Mouse (Mus musculus) lung, postnatal 0 days (tissue): ENCODE measurements around the gene Hsdl2.

ENCODE experiments used
- CTCF ChIP-seq: IDR thresholded peaks from 2 replicates; pipeline ENCODE4 v1.5.1; 2016; ENCODE audit warnings: antibody characterized with exemption, mild to moderate bottlenecking
- EP300 ChIP-seq: IDR thresholded peaks from 2 replicates; pipeline ENCODE4 v1.6.1; 2016; ENCODE audit warnings: antibody characterized with exemption, mild to moderate bottlenecking, control low read depth

DNA sequence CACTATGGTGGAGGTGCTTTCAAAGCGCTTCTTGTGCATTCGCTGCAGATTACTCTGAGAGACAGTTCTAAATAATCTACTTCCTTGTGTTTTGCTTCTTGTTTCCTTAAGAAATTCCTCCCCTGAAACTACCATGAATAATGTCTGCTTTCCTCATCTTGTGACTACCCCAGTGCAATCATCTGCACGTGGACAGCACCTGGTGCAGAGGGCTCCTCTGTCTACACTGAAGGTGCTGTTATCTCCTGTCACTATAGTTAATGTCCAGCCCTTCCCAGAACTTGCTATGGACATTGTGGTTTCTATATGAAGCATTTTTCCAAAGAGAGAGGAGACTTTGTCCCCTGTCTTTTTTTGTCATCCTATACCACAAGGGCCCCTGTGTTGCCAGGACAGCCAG, 27.8 kb upstream of the Hsdl2 start:
- TF ChIP-seq EP300: no peak
- TF ChIP-seq CTCF: no peak
